16 mouse cellular contexts compared by ENCODE assay signal in genomic region chr6:101777864-101778263, GRCm38 (mm10).
DNase-seq lines count a peak whose midpoint lies in the region; ATAC-seq and TF ChIP-seq lines count a peak whose summit lies in the region.
"Had no signal": no experiment of that assay in that cellular context is flagged by ENCODE, and none has a peak within 500 bp of the region (broad histone marks: within the 10 kb centered on the region; RNA-seq: fewer than 3 reads in every experiment).

No protein-coding gene starts in this region.

- no peak overlapping the region for H3K9ac ChIP-seq in heart, postnatal 0 days (replicated peaks; ENCODE audit: low read depth, low read length)
- no peak overlapping the region for H3K9ac ChIP-seq in midbrain, postnatal 0 days (replicated peaks; ENCODE audit: low read length, poor library complexity, severe bottlenecking)
- H3K9ac ChIP-seq in midbrain, embryonic 13.5 days (replicated peaks) = no peak overlapping the region
- H3K9ac ChIP-seq: embryonic facial prominence, embryonic 13.5 days; heart, embryonic 12.5 days; limb, embryonic 13.5 days; neural tube, embryonic 15.5 days had no signal

- 89% methylated on average over 3 of the region's 3 CpGs for WGBS in heart, postnatal 0 days
- WGBS in midbrain, postnatal 0 days = 95% methylated on average over 3 of the region's 3 CpGs
- 94% methylated on average over 3 of the region's 3 CpGs for WGBS in midbrain, embryonic 13.5 days
- 92% methylated on average over 3 of the region's 3 CpGs for WGBS in hindbrain, embryonic 10.5 days

- H3K36me3 ChIP-seq in heart, postnatal 0 days (replicated peaks; ENCODE audit: control insufficient read depth, insufficient read depth, low read length) = no peaks in the 10 kb centered on the region
- no peaks in the 10 kb centered on the region for H3K36me3 ChIP-seq in midbrain, postnatal 0 days (ENCODE audit: insufficient read depth, low read length)
- no peaks in the 10 kb centered on the region for H3K36me3 ChIP-seq in midbrain, embryonic 13.5 days
- H3K36me3 ChIP-seq in hindbrain, embryonic 10.5 days = no peaks in the 10 kb centered on the region
- H3K36me3 ChIP-seq: embryonic facial prominence, embryonic 13.5 days; heart, embryonic 12.5 days; limb, embryonic 13.5 days; neural tube, embryonic 15.5 days had no signal

- no peak for DNase-seq in heart, postnatal 0 days (ENCODE audit: low spot score)
- no peak for DNase-seq in heart, postnatal 36 days
- DNase-seq in midbrain, postnatal 0 days (ENCODE audit: low spot score) = no peak
- DNase-seq in MEL-GATA-1-ER (ENCODE audit: extremely low read depth, low read depth) = peak; percentile 23
- no peak for DNase-seq in hindbrain, embryonic 10.5 days (ENCODE audit: low spot score)
- DNase-seq in left cerebral cortex, postnatal 4 days = no peak
- DNase-seq: adrenal gland, postnatal 36 days; cerebellum, adult 11 months; kidney, adult 2 months had no signal

- H3K4me2 ChIP-seq in heart, postnatal 0 days (ENCODE audit: low read depth, low read length) = no peak overlapping the region
- H3K4me2 ChIP-seq in midbrain, postnatal 0 days (ENCODE audit: low read depth, low read length, poor library complexity, severe bottlenecking) = no peak overlapping the region
- H3K4me2 ChIP-seq in midbrain, embryonic 13.5 days (replicated peaks) = no peak overlapping the region
- H3K4me2 ChIP-seq: embryonic facial prominence, embryonic 13.5 days; heart, embryonic 12.5 days; limb, embryonic 13.5 days; neural tube, embryonic 15.5 days had no signal

- no peak for ATAC-seq in heart, postnatal 0 days (ENCODE audit: insufficient read depth, low read depth)
- no peak for ATAC-seq in midbrain, postnatal 0 days (ENCODE audit: low FRiP score)
- no peak for ATAC-seq in midbrain, embryonic 13.5 days
- peak; percentile 46; the same call in 1 of the 2 replicates for ATAC-seq in megakaryocyte progenitor cell, adult 5-6 weeks (replicated peaks; ENCODE audit: poor library complexity)

- no peaks in the 10 kb centered on the region for H3K9me3 ChIP-seq in heart, postnatal 0 days (replicated peaks; ENCODE audit: control insufficient read depth, low read length)
- H3K9me3 ChIP-seq in midbrain, postnatal 0 days (ENCODE audit: low read length) = no peaks in the 10 kb centered on the region
- H3K9me3 ChIP-seq in midbrain, embryonic 13.5 days = 0 out of 2 replicates have a peak, but pooled peaks cover 3% of the 10 kb centered on the region
- H3K9me3 ChIP-seq in hindbrain, embryonic 10.5 days = no peaks in the 10 kb centered on the region; the same call in 1 of the 2 replicates
- H3K9me3 ChIP-seq: embryonic facial prominence, embryonic 13.5 days; heart, embryonic 12.5 days; limb, embryonic 13.5 days; neural tube, embryonic 15.5 days had no signal

- H3K4me1 ChIP-seq in heart, postnatal 0 days (ENCODE audit: control insufficient read depth, insufficient read depth) = no peaks in the 10 kb centered on the region
- H3K4me1 ChIP-seq in midbrain, postnatal 0 days (ENCODE audit: insufficient read depth, low read length) = no peaks in the 10 kb centered on the region
- no peaks in the 10 kb centered on the region for H3K4me1 ChIP-seq in midbrain, embryonic 13.5 days (replicated peaks)
- no peaks in the 10 kb centered on the region for H3K4me1 ChIP-seq in hindbrain, embryonic 10.5 days (replicated peaks)
- H3K4me1 ChIP-seq: embryonic facial prominence, embryonic 13.5 days; heart, embryonic 12.5 days; limb, embryonic 13.5 days; megakaryocyte, embryonic 14.5 days; neural tube, embryonic 15.5 days had no signal

- H3K27ac ChIP-seq in heart, postnatal 0 days (ENCODE audit: low read depth) = no peak overlapping the region
- H3K27ac ChIP-seq in midbrain, postnatal 0 days (ENCODE audit: low read depth, low read length) = no peak overlapping the region
- H3K27ac ChIP-seq in midbrain, embryonic 13.5 days = no peak overlapping the region
- no peak overlapping the region for H3K27ac ChIP-seq in hindbrain, embryonic 10.5 days
- H3K27ac ChIP-seq: embryonic facial prominence, embryonic 13.5 days; limb, embryonic 13.5 days; neural tube, embryonic 15.5 days had no signal

- no peaks in the 10 kb centered on the region for H3K27me3 ChIP-seq in heart, postnatal 0 days (ENCODE audit: control insufficient read depth, insufficient read depth, low read length)
- no peaks in the 10 kb centered on the region for H3K27me3 ChIP-seq in midbrain, postnatal 0 days (ENCODE audit: insufficient read depth, low read length)
- no peaks in the 10 kb centered on the region for H3K27me3 ChIP-seq in midbrain, embryonic 13.5 days
- H3K27me3 ChIP-seq in hindbrain, embryonic 10.5 days (ENCODE audit: insufficient read depth, poor library complexity, severe bottlenecking) = no peaks in the 10 kb centered on the region
- H3K27me3 ChIP-seq: embryonic facial prominence, embryonic 13.5 days; heart, embryonic 12.5 days; limb, embryonic 13.5 days; megakaryocyte, embryonic 14.5 days; neural tube, embryonic 15.5 days had no signal

- H3K4me3 ChIP-seq in heart, postnatal 0 days (ENCODE audit: low read depth, low read length) = no peak overlapping the region
- no peak overlapping the region for H3K4me3 ChIP-seq in midbrain, postnatal 0 days (ENCODE audit: low read depth, low read length)
- H3K4me3 ChIP-seq in midbrain, embryonic 13.5 days (replicated peaks) = no peak overlapping the region
- H3K4me3 ChIP-seq in hindbrain, embryonic 10.5 days = no peak overlapping the region
- H3K4me3 ChIP-seq: embryonic facial prominence, embryonic 13.5 days; heart, embryonic 12.5 days; limb, embryonic 13.5 days; megakaryocyte, embryonic 14.5 days; neural tube, embryonic 15.5 days had no signal

- peak; percentile 13; the same call in 1 of the 2 replicates for TF ChIP-seq CTCF in heart, postnatal 0 days (IDR thresholded peaks at IDR 0.05; ENCODE audit: low read depth)
- TF ChIP-seq CTCF in midbrain, postnatal 0 days (IDR thresholded peaks at IDR 0.05) = peak; percentile 42

- intact Hi-C loops in heart, postnatal 36 days (cut with DNase I) = no loop called here
- intact Hi-C loops in left cerebral cortex, postnatal 4 days (cut with DNase I) = no loop called here

- no peak for TF ChIP-seq EP300 in heart, postnatal 0 days (IDR thresholded peaks at IDR 0.05; ENCODE audit: low read depth)
